Mouse (Mus musculus) erythroid progenitor cell, adult 5-6 weeks (primary cell): ENCODE data around the gene Pdss1. TPM values are rescaled to one million over a fixed set of nuclear protein-coding genes. Genes with fewer than 3 reads are reported as not detected.
A peak's percentile ranks its signal among the peaks of the same experiment; 100 is the strongest.

Source experiments
- ATAC-seq: replicated peaks from 2 replicates; pipeline ENCODE4 v1.8.0; 2016; ENCODE audit warnings: moderate number of reproducible peaks, mild to moderate bottlenecking, moderate TSS enrichment, inconsistent platforms; ENCODE audit not compliant: poor library complexity, low FRiP score, severe bottlenecking
- total RNA-seq, 2 experiments: library from RNA; stranded (forward) in 1 of 2; stranded (reverse) in 1 of 2; fragments of 150-400 nt in 1 of 2; fragments of 186-747, 209-891 nt in 1 of 2; gene quantifications; 2 replicates each; pipeline versions ENCODE4 v1.2.3 to v1.2.4; 2015 to 2017; ENCODE audit warnings: low replicate concordance in 2 of 2

Pdss1 gene
- total RNA-seq, 2 experiments from 2014 or later: 8.2 to 23.1 TPM

DNA sequence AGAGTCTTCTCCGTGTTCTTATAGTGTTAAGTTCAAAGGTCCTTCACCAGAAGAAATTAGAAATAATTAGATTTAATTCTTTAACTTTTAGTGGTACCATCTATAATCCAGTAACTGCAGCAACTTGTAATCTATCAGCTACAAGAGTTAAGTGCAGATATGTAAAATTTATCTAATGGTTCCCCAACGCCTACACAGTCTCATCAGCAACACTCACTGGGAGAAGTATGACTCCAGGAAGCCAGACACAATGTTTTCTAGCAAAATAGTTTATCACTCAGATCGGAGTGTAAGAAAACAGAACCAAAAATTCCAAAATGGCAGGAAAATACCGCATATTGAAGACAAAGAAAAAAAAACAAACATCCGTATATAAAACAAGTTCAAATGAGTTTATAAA lies 60.6 kb downstream of the Pdss1 start:
- no peak for ATAC-seq

DNA sequence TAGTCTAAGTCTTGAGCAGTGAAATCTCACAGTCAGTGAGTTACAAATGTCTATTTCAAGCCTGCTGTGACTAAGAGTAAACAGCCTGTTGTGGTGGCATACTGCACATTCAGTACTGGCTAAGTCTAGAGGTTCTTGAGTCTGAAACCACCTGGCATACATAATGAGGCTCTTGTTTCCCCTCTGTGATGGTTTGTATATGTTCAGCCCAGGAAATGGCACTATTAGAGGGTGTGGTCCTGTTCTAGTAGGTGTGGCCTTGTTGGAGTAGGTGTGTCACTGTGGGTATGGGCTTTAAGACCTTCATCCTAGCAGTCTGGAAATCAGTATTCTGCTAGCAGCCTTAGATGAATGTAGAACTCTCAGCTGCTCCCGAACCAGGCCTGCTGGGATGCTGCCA lies 62.1 kb downstream of the Pdss1 start:
- peak; percentile 67 for ATAC-seq

DNA sequence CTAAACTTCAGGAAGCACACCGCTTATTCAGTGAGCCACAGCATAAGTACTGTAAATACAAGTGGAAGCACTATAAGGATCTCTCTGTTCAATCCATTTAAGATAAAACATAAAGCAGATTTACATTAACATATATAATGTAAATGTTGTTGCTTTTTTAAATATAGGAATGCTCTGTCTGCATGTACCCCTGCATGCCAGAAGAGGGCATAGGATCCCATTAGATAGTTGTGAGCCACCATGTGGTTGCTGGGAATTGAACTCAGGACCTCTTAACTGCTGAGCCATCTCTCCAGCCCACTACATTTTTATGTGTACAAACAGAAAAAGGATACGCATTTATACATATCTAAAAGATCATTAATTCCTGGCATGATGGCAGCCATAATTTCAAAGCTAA lies 66.4 kb downstream of the Pdss1 start:
- no peak for ATAC-seq

DNA sequence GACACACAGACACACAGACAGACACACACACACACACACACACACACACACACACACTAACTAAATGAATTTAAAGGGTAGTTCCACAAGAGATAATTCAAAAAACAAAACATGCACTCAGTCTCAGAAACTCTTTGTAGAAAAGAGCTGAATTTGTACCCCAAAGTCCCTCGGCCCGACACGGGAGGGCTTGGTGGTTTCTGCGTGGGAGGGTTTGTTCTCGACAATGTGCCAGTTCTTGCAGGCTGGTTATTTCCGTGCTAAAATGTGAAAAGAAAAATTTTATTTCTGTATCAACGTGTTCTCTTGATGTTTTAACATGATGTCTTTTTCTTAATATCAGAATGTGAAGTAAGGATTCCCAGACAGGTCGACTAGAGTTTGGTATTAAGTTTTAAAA lies 66.9 kb downstream of the Pdss1 start:
- no peak for ATAC-seq

DNA sequence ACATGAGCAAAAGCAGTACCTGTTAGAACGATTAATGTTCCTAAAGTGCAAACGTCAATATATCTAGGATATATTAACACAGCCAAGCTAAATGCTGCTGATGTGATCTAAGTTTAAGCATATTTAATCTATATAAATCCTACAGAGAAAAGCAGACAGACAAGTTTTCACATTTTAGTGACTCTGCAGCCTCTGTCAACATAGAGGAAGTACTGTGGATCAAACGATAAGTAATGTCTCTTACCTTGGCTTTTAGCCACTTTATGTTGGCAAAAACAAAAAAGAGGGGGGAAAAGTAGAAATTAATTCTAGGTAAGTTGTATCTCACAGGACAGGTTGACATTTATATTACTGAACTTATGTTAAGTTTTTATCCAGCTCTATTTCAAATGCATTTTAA lies 67.6 kb downstream of the Pdss1 start:
- ATAC-seq: no peak

DNA sequence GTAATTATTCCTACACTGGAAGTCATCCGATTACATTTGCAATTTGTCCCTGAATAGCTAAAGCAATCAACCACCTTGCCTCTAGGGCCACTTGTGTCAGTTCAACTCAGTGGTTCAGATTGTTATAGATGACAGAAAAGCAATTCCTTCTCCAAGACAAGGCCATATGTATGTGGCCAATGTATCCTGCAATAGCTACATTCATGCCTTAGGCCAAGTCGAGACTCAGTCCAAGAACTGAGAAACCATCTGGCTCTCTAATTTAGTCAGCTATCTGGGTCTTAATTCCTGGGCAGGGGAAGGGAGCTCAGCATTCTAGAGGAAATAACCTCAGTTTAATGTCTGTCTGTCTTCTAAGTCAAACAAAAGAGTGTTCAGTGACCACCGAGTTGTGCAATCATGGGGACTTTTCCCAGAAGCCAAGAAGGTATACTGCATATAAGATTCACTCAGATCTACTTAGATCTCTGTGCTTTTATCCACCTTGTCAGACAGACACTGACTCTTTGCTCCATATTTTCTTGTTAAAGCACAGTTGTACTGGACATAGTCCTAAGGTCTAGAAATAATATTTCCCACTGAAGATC lies 82.2 kb downstream of the Pdss1 start:
- ATAC-seq: no peak

DNA sequence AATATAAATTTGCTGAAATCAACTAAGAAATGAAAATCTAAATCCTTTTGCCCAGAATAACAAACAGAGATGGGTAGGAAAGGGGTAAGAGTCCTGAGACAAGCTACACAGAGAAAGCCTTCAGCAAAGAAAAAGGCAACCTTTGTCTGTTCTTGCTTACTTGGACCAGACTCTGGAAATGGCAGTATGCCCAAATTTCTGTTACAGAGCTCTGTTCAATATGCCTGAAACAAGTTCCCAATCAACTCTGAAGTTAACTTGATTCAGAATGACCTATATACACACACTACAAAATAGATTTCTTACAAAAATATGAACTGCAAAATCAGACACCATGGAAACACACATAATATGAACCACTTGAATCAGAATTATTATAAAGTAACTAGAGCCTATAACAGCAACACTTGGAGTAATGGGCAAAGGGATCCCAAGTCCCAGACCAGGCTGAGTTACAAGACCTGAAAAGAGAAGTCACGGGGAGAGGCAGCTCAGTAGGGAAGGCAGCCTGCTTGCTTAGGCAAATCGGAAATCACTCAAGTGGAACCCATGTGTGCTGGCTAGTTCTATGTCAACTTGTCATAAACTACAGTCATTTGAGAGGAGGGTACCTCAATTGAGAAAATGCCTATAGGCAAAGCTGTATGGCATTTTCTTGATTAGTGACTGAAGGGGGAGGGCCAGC lies 90.8 kb downstream of the Pdss1 start:
- no peak for ATAC-seq

Other genes starting within 250 kb of the Pdss1 start
- 41.8 and 60.8 TPM in 2 replicates for gene Apbb1ip, start 121.4 kb upstream of the Pdss1 start, total RNA-seq (2015; ENCODE audit: low replicate concordance)
- 7.2 and 16.9 TPM in 2 replicates for gene Apbb1ip, start 121.4 kb upstream of the Pdss1 start, total RNA-seq (2017; ENCODE audit: low replicate concordance)
- gene Abi1, start 144.7 kb downstream of the Pdss1 start, total RNA-seq (2015; ENCODE audit: low replicate concordance): 75.9 and 81.4 TPM in 2 replicates
- gene Abi1, start 144.7 kb downstream of the Pdss1 start, total RNA-seq (2017; ENCODE audit: low replicate concordance): 57.6 and 59.4 TPM in 2 replicates
- gene Acbd5, start 172.6 kb downstream of the Pdss1 start, total RNA-seq (2015; ENCODE audit: low replicate concordance): 13.3 and 21.8 TPM in 2 replicates
- 33.2 and 37.1 TPM in 2 replicates for gene Acbd5, start 172.6 kb downstream of the Pdss1 start, total RNA-seq (2017; ENCODE audit: low replicate concordance)